Mouse (Mus musculus) intestine, embryonic 14.5 days (tissue): ENCODE measurements around the gene Lce1k. TPM values are rescaled to one million over a fixed set of nuclear protein-coding genes. Genes with fewer than 3 reads are reported as not detected.
"Not testable (repeated sequence)": the region's sequence is repeated elsewhere in the genome, so short reads cannot be mapped to it uniquely, and the experiment has no call there.

Experiments used
- ATAC-seq: fragments of 200-750 bp; cut with Nextera tagmentation; replicated peaks from 2 replicates; pipeline ENCODE4 v1.8.0; 2017; ENCODE audit warnings: low read depth, moderate number of reproducible peaks, moderate TSS enrichment, moderate library complexity; ENCODE audit not compliant: low FRiP score, low TSS enrichment
- DNase-seq: peaks from one replicate; pipeline ENCODE4 v3.0.0-alpha.2; 2018; ENCODE audit warnings: low spot score
- H3K27ac ChIP-seq: fragments of 300-500 bp; sonication (generic); 2 replicates; pipeline ENCODE4 v1.5.1; 2014; ENCODE audit warnings: low read depth, mild to moderate bottlenecking, control low read depth
- H3K27me3 ChIP-seq: fragments of 300-500 bp; sonication (generic); replicated peaks from 2 replicates; pipeline ENCODE4 v1.6.1; 2014; ENCODE audit warnings: low read length, control low read depth; ENCODE audit not compliant: control insufficient read depth, insufficient read depth
- H3K36me3 ChIP-seq: fragments of 300-500 bp; sonication (generic); 2 replicates; pipeline ENCODE4 v1.6.1; 2014; ENCODE audit warnings: low read length, control low read depth; ENCODE audit not compliant: control insufficient read depth, insufficient read depth
- H3K4me1 ChIP-seq: fragments of 300-500 bp; sonication (generic); replicated peaks from 2 replicates; pipeline ENCODE4 v1.6.1; 2014; ENCODE audit warnings: low read length, control low read depth, mixed read lengths; ENCODE audit not compliant: control insufficient read depth, insufficient read depth
- H3K4me2 ChIP-seq: fragments of 300-500 bp; sonication (generic); 2 replicates; pipeline ENCODE4 v1.6.1; 2014; ENCODE audit warnings: low read length
- H3K4me3 ChIP-seq: fragments of 300-500 bp; sonication (generic); 2 replicates; pipeline ENCODE4 v1.5.1; 2014; ENCODE audit warnings: low read depth, low read length, control low read depth, mixed read lengths
- H3K9ac ChIP-seq: fragments of 300-500 bp; sonication (generic); 2 replicates; pipeline ENCODE4 v1.6.1; 2014; ENCODE audit warnings: mild to moderate bottlenecking, low read length
- H3K9me3 ChIP-seq: fragments of 300-500 bp; sonication (generic); 2 replicates; pipeline ENCODE4 v1.6.1; 2016; ENCODE audit warnings: low read length, control low read depth; ENCODE audit not compliant: control insufficient read depth
- WGBS: fragments of 180-500 bp; shearing (Covaris S2); extraction: QIAGEN DNeasy Blood & Tissue Kit; methylation state at CpG from one replicate; pipeline ENCODE4 v1.1.7; 2014; 5-methylcytosine and 5-hydroxymethylcytosine counted together
- polyA plus RNA-seq: library from polyadenylated mRNA; unstranded; fragments of >200 nt; fragmentation: Nextera tagmentation; extraction: Ambion mirVana; gene quantifications from 2 replicates; pipeline ENCODE4 v1.2.1, GENCODE M21; 2014

The Lce1k gene
- polyA plus RNA-seq = not detected in 2 replicates

DNA sequence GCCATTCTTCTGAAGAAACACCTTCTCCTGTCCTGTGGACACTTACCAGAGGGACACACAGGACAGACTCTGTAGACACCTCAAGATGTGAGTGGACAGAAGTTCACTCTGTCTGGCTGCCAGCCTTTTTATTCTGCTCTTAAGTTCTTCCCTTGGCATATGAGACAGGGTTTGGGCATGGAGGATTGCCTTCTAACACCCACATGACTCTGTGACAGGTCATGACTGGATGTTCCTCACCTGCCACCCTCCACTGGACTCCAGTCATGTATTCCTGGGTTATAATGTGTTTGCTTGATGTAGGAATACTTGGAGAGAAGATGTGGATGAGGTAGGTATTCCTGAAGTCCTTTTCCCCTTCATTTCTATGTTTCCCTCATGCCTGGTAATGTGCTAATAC is at the start of gene Lce1k:
TSS of gene Lce1k (minus strand) at position 101 of the 400 bp plus-strand sequence.
- no peaks in the 10 kb centered on the region for H3K36me3 ChIP-seq
- H3K9ac ChIP-seq = no peak within 1 kb of the TSS
- no peak within 1 kb of the TSS for H3K27ac ChIP-seq
- ATAC-seq (no peak), DNase-seq (no peak)
- no peak within 1 kb of the TSS for H3K4me3 ChIP-seq
- no peaks in the 10 kb centered on the region for H3K9me3 ChIP-seq
- H3K4me1 ChIP-seq = no peaks in the 10 kb centered on the region
- H3K27me3 ChIP-seq = no peaks in the 10 kb centered on the region
- H3K4me2 ChIP-seq = no peak within 1 kb of the TSS

DNA sequence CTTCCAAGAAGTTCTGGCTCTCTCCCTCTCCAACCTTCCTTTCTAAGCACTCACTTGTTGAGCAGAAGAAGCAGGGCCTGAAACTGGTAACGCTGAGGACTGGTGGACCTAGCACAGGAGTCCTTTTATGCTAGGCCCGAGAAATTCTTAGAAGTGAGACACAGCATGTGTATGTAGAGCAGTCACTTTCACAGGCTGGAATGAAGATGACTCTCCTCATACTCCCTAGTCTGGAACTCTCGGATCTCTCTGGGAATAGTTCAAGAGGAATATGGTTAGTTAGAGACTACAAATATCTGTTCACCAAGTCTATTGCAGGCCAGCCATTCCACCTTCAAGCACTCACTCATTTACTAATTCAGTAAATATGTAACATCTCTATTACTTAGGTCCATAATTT is 43.5 kb upstream of the Lce1k start, which contains the start of gene Lce1l:
TSS of gene Lce1l (minus strand) at position 101 of the 400 bp plus-strand sequence.
- Histone ChIP-seq H3K27ac (no peak within 1 kb of the TSS), H3K27me3 (no peaks in the 10 kb centered on the region), H3K4me3 (no peak within 1 kb of the TSS), H3K4me1 (no peaks in the 10 kb centered on the region), H3K36me3 (no peaks in the 10 kb centered on the region), H3K4me2 (no peak within 1 kb of the TSS), H3K9me3 (no peaks in the 10 kb centered on the region), H3K9ac (no peak within 1 kb of the TSS)
- 88% methylated on average over 3 of the region's 3 CpGs for WGBS
- DNase-seq = no peak
- ATAC-seq = no peak

DNA sequence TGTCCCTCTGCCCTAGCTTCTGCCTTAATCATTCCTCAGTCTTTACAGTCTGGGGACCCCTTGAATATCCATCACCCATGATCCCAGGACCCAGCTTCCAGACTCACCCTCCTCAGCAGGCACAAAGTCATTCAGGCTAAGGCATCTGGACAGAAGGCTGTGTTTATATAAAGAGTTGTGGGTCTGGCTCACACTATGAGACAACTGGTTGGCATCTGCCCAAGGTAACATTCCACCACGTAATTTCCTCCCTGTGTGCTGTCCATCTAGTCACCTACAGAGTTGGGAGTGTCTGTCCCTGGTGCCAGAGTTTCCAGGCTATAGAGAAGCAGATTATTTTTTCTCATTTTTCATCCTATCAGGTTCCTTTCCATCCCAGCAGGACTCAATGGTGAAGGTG is 19.4 kb upstream of the Lce1k start, which contains the start of gene Kprp:
TSS of gene Kprp (minus strand) at position 140 of the 400 bp plus-strand sequence.
- Histone ChIP-seq H3K4me1 (no peaks in the 10 kb centered on the region), H3K36me3 (no peaks in the 10 kb centered on the region), H3K9me3 (no peaks in the 10 kb centered on the region), H3K9ac (no peak within 1 kb of the TSS), H3K27ac (no peak within 1 kb of the TSS), H3K4me3 (no peak within 1 kb of the TSS), H3K27me3 (no peaks in the 10 kb centered on the region), H3K4me2 (no peak within 1 kb of the TSS)
- no peak for ATAC-seq
- 14% methylated on average over 1 of the region's 1 CpGs for WGBS
- no peak for DNase-seq

DNA sequence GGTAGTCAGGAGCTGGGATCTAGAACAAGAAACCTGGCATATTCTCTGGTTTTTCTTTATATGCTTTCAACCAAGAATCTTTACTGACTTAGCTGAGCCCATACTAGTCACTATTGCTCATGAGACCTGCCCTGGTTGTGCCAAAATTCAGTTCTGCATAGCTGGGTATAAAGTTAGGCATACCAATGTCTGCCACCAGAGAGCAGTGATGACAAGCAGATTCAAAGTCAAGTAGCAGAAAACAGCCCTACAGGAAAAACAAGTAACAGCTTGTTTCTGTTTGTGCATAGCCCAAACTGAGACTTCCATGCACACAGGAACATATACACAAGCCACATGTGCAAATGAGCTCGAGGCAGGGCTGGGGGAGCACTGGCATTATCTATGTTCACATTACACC is 18.1 kb upstream of the Lce1k start:
- ATAC-seq = no peak
- no peaks in the 10 kb centered on the region for H3K4me1 ChIP-seq
- no peak overlapping the region for H3K9ac ChIP-seq
- no peaks in the 10 kb centered on the region for H3K36me3 ChIP-seq
- H3K27me3 ChIP-seq = no peaks in the 10 kb centered on the region
- H3K4me3 ChIP-seq = no peak overlapping the region
- H3K9me3 ChIP-seq = no peaks in the 10 kb centered on the region
- 35% methylated on average over 1 of the region's 1 CpGs for WGBS
- H3K27ac ChIP-seq = no peak overlapping the region
- no peak overlapping the region for H3K4me2 ChIP-seq
- no peak for DNase-seq

DNA sequence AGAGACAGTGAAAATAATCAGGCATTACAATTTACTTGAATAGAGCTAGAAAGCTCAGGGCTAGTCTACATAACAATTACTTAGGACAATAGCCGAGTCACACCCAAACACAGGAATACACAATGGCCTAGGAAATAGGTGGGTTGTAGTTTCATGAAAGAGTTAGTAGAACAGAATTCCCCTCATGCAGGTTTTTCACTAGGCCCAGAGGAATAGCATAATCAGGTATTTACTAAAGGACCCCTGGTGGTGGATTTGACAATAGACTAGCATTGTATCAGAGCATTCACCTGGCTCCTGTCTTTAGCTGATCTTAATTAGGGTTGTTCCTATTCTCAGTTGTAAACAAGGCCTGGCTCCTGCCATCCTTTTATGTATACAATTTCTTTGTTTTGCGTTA is 8.3 kb upstream of the Lce1k start:
- not testable (repeated sequence) for H3K36me3 ChIP-seq, H3K4me3 ChIP-seq, DNase-seq, H3K27me3 ChIP-seq, H3K4me2 ChIP-seq, H3K9ac ChIP-seq, H3K27ac ChIP-seq, H3K9me3 ChIP-seq, H3K4me1 ChIP-seq, ATAC-seq
- 89% methylated on average over 2 of the region's 2 CpGs for WGBS

DNA sequence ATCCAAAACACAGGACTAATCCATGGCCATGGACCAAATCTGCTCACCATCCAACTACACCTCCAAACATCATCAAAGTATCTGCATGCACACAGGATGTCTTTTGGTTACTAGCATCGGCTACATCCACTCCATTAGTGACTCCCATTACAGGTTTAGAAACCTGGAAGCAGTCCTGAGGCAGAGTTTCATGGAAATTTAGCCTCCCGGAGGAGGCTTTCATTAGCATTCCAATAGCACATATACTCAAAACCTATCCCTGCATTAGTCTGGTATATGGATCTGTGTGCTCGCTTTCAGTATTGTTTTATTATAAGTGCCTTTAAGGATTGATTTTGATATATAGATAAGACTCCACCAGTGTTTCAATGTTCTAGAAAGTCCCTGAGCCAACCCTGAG is 7.9 kb upstream of the Lce1k start:
- Histone ChIP-seq H3K36me3 (no peaks in the 10 kb centered on the region), H3K4me2 (no peak overlapping the region), H3K27ac (no peak overlapping the region), H3K4me1 (no peaks in the 10 kb centered on the region), H3K4me3 (no peak overlapping the region), H3K9me3 (no peaks in the 10 kb centered on the region), H3K27me3 (no peaks in the 10 kb centered on the region), H3K9ac (no peak overlapping the region)
- no peak for ATAC-seq
- WGBS = 94% methylated on average over 3 of the region's 3 CpGs
- no peak for DNase-seq

DNA sequence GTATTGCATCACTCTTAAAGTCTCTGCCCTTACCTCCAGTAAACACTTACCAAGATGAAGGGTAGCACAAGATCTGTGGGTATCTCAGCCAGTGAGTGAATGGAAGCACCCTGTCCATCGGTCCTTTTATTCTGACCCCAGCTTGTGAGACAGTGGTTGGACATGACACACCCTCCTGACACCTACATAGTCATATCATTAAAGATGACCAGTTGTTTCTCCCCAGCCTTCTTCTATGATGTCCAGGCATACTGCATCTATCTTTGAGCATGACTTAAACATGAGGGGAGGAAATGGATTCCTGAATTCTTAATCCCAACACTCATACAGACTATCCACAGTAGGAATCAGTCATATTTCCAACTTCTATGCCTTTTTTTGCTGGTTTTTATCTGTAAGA is 17.3 kb downstream of the Lce1k start, which contains the start of gene Lce1j:
TSS of gene Lce1j (minus strand) at position 101 of the 400 bp plus-strand sequence.
- Histone ChIP-seq H3K27me3 (no peaks in the 10 kb centered on the region), H3K4me1 (no peaks in the 10 kb centered on the region), H3K9ac (no peak within 1 kb of the TSS), H3K27ac (no peak within 1 kb of the TSS), H3K9me3 (no peaks in the 10 kb centered on the region), H3K4me3 (no peak within 1 kb of the TSS), H3K4me2 (no peak within 1 kb of the TSS), H3K36me3 (no peaks in the 10 kb centered on the region)
- ATAC-seq = no peak
- no peak for DNase-seq
- 81% methylated on average over 1 of the region's 1 CpGs for WGBS

DNA sequence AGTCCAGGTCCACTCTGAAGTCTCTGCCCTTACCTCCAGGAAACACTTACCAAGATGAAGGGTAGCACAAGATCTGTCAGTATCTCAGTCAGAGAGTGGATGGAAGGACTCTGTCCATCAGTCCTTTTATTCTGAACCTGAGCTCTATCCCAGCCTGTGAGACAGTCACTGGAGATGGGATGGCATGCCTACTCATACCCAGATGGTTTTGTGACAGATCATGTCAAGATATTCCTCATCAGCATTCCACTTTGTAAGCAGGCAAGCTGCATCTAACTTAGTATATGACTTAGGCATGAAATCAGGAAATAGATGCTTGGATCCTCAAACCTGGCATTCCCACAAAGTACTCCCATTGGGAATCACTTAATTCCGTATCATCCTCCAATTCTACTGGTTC is 28.9 kb downstream of the Lce1k start, which contains the start of gene Lce1i:
TSS of gene Lce1i (minus strand) at position 101 of the 400 bp plus-strand sequence.
- no peaks in the 10 kb centered on the region for H3K4me1 ChIP-seq
- H3K9ac ChIP-seq = no peak within 1 kb of the TSS
- ATAC-seq = no peak
- H3K27me3 ChIP-seq = no peaks in the 10 kb centered on the region
- H3K36me3 ChIP-seq = no peaks in the 10 kb centered on the region
- H3K9me3 ChIP-seq = no peaks in the 10 kb centered on the region
- 81% methylated on average over 1 of the region's 1 CpGs for WGBS
- DNase-seq = no peak
- H3K4me2 ChIP-seq = no peak within 1 kb of the TSS
- no peak within 1 kb of the TSS for H3K4me3 ChIP-seq
- H3K27ac ChIP-seq = no peak within 1 kb of the TSS

DNA sequence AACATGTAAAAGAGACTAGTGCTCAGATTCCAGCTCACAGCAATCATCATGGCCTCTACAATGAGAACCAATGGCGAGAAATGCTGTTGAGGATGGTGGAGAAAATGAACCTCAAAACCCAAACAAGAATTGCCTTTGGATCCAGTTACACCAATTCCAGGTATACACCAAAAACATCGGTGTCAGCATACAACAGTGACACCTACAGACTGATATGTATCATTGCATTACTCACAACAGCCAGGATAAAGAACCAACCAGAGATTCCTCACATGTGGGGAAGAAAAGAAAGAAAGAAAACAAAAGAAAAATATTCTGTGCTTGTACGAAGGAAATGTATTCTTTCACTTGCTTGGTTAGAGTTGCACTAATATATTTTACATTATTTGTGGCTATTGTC is 36.1 kb downstream of the Lce1k start:
- Histone ChIP-seq H3K9ac (no peak overlapping the region), H3K4me1 (no peaks in the 10 kb centered on the region), H3K9me3 (no peaks in the 10 kb centered on the region), H3K4me2 (no peak overlapping the region), H3K27ac (no peak overlapping the region), H3K27me3 (no peaks in the 10 kb centered on the region), H3K4me3 (no peak overlapping the region), H3K36me3 (no peaks in the 10 kb centered on the region)
- WGBS = 30% methylated on average over 3 of the region's 3 CpGs
- DNase-seq = no peak
- no peak for ATAC-seq
